Mouse (Mus musculus): ENCODE measurements around the gene Trem3. TPM values are rescaled to one million over a fixed set of nuclear protein-coding genes. Genes with fewer than 3 reads are reported as not detected.

Gene Trem3
- total RNA-seq, 2 experiments from 2014 or later, result not detected

DNA sequence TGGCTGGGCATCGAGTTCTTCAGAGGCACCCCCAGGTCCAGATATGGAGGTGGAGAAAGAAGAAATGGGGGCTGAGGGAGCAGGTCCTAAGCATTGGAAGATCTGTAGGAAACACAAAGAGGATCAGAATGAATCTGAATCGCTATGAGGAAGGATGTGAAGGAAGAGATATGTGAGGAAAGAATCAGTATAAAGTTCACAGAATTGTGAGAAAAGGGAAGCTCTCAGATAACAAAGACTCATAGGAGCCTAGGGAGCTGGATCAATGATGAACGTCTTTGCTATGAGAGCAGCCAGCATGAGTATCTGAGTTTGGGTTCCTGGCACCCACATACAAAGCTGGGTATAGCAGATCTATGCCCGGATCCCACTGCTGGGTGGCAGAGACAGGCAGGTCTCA is 22.3 kb downstream of the Trem3 start:
- DNase-seq (ENCODE audit: low spot score in 2 of 2), result no peak

DNA sequence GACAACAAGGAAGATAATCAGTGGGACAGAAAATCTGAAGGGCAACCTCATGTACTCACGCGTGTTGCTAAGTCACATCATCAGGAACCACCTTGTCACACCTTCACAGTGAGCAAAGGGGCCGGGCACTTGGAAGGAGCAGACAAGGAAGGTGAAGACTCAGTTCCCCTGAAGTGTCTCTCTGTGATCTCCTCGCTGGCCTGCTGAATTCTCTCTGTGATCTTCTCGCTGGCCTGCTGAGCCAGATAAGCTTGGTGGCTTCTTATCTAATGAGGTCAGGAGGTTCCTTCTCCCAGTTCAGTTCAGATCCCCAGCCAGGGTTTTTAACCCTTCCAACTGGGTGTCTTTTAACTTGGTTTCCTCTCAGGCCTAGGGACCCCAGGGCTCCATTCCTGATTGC is 24.6 kb downstream of the Trem3 start:
- DNase-seq (ENCODE audit: low spot score in 2 of 2), result no peak

DNA sequence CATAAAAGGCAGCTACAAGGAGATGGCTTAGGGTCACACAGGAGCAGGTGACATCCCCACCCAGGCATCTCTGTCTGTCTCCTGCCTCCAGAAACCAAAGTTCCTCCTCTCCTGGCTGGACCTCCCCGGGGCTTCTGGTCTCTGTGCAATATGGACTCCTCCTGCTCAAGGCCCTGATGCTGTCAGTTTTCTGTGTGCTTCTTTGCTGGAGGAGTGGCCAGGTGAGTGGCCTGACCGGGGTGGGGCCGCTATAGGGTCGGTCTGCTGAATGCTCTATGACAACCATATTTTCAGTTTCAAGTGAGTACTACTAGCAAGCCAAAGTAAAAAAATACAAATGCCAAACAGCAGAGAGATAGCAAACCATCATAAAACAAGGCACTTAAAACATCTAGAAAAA is 25.0 kb downstream of the Trem3 start:
- DNase-seq (ENCODE audit: low spot score in 2 of 2), result no peak

DNA sequence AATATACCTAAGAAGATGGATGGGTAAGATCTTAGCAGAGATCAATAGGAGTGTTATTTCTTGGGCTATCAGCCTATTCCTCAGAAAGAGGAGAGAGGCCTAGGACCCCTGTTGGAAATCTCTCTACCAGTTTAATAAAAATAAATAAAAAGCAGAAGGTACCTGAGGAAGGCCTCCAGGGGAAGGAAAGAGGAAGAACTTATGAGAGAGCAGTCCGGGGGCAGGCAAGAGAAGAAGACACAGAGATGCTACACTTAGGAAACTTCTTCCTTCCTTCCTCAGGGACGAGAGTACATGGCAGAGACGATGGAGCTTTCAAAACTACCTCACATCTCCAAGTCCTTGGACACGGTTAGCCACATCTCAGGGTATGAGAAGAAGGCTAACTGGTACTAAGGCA is 26.5 kb downstream of the Trem3 start:
- no peak for DNase-seq (ENCODE audit: low spot score in 2 of 2)

DNA sequence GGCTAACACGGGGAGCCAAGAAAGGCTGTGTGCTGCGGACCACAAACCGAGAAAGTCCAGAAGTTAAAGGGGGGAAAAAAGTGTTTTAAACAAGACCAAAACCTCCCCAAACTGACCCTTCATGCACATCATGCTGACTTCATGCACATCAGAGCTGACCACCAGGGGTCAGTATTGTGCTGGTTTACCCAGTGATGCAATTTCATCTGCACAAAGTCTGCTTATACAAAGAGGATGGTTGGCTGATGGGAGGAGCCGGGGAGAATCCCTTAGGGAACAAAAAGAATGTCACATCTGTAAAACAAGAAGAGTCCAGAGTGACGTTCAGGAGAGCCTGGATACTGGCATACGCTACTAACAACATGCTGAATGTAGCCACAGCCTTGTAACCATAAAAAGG is 27.3 kb downstream of the Trem3 start:
- peak; percentile 63 to 78 for DNase-seq (ENCODE audit: low spot score in 2 of 2)

DNA sequence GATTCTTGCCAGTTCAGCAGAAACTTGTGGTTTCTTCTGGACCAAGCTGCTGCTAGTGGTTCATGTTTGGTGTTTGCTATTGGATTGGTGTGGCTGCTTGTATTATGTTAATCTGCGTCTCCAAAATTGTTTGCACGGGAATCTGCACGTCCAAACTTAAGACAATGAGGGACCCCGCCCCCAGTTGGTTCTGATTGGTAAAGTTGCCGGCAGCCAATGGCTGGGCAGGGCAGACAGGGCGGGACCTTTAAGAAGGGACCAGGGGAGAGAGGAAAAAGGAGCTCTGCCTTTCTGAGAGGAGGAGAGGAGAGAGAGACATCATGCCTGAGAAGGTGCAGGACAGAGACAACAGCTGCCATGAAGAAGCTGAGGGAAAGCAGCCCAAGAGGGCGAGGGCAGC is 28.2 kb downstream of the Trem3 start:
- no peak for DNase-seq (ENCODE audit: low spot score in 2 of 2)

DNA sequence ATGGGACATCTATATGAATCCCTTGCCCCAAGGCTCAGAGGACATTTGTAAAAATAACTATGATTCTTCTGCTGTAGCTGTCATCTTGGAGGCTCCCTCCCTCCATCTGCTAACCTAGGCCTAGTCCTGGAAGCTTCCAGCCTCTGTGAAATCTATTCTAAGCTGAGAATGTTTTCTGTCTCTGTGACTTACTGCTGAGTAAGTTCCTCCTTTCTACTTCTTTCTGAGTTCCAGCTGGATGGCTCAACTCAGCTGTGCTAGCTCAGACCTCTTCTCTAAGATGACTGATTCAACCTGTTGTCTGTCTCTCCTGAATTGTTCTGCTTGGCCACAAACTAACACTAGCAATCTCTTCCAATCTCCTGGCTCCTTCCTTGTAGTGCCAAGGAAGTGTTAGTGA is 30.8 kb downstream of the Trem3 start:
- no peak for DNase-seq (ENCODE audit: low spot score in 2 of 2)

DNA sequence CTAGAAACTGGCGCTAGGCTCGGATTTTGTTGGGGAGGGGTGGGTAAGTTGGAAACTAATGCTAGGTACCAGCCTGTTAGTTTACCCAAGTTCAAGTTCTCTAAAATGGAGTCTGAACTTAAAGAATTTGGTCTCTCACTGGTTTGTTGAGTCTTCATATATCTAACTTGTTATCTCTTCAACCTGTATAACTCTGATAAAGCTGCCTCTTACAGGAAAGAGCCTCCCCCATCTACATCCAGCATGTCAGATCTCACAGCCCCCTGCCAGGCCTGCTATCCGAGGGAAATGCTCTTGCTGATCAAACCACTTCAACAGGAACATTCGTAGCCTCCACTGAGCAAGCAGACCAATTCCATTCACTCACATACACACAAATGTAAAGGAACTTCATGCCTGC is 31.4 kb downstream of the Trem3 start:
- no peak for DNase-seq (ENCODE audit: low spot score in 2 of 2)

DNA sequence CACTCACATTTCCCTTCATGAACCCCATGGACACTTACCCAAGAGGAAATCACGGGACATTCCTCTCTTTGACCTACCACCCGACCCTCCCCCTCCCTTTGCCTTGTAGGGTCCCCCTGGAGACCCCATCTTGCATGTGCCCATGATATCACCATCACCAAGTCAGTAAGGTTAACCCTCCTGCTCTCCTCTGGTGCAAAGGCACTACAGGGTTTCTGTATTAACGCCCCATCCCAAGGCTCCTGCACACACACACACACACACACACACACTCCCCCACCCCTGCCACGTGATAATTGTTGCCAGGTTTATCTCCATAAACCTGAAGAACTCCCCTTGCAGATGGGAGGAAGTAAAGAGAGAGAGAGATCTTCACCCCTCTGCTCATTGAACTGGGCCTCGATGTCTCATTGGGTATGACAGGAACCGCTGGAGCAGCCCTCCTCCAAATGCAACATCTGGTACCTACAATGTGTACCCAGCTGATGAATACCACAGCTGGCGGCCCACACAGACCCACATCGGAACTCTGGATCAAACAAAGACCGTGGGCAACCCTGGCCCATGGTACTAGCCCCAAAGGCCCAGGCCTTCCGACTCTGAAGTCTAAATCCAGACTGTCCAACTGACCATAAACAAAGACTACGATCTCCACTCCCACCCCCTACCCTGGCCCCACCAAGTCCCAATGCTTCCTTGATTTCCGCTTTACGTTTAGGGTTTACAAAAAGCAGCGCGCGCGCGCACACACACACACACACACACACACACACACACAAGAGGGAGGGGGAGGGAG is 33.6 kb downstream of the Trem3 start:
- no peak for DNase-seq (ENCODE audit: low spot score in 2 of 2)

DNA sequence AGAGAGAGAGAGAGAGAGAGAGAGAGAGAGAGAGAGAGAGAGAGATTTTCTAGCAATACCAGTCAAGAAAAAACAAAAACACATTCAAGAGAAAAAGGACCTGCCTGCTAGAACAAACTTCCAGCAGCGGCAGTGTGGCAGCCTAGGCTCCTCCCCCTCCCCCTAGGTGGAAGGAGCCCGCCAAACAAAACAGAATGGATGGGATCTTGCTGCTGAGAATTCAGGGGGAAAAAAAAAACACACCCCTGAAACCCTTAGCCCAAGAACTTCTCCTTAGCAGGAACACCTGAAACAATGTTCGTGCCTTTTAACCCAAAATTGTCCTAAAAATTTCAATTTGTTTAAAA is 34.1 kb downstream of the Trem3 start:
- no peak for DNase-seq (ENCODE audit: low spot score in 2 of 2)

DNA sequence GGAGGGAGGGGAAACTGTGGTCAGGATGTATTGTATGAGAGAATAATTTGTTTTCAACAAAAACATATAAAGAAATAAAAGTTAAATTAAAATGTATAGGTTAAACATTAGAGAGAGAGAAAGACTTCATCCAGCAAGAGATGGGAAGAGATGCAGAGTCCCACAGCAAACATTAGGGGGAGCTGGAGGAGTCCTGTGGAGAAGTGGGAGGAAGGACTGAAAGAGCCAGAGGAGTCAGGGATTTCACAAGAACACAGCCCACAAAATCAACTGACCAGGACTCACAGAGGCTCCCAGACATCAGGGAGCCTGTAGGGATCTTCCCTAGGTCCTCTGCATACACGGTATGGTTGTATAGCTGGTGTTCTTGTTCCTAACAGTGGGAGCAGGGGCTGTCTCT is 39.2 kb downstream of the Trem3 start:
- DNase-seq (ENCODE audit: low spot score in 2 of 2), result no peak

DNA sequence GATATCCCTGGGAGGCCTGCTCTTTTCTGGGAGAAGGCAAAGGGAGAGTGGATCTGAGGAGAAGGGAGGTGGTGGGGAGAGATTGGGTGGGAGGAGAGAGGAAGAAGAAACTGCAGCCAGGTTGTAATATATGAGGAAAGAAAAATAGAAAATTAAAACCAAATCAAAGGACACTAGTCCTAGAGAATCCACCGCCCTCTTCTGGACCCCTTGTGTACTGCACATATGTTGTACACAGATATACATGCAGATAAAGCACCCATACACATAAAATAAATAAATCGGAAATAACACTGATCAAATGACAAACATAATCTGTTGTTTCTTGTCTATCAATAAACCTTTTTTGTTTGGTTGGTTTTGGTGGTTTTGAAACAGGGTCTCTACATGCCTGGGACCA is 39.7 kb downstream of the Trem3 start:
- DNase-seq (ENCODE audit: low spot score in 2 of 2), result no peak

DNA sequence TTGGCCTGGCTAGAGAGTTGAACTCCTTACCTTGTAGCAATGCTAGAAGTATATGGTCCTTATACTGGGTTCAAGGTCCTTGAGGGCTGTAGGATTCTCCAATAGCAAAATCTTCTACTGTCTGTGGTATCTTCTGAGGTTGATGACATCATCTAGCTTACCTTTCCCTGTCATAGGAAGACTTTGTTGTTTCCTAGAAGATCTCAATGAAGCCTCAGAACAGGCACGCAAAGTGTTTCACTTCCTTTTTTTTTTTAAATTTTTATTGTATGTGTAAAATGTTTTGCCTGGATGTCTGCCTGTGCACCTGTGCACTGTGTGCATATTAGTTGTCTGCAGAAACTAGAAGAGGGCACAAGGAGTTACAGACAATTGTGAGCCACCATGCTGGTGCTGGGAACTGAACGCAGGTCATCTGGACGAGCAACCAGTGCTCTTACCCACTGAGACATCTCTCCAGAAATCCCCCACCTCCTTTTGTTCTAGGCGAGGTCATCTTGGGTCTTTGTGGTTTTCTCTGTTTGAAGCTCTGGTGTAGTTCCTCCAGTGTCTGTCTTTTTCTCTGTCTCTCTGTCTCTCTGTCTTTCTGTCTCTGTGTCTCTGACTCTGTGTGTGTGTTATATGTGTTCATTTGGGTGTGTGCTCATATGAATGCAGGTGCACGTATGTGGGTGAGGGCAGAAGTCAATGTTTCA is 46.1 kb downstream of the Trem3 start:
- DNase-seq (ENCODE audit: low spot score in 2 of 2), result no peak

DNA sequence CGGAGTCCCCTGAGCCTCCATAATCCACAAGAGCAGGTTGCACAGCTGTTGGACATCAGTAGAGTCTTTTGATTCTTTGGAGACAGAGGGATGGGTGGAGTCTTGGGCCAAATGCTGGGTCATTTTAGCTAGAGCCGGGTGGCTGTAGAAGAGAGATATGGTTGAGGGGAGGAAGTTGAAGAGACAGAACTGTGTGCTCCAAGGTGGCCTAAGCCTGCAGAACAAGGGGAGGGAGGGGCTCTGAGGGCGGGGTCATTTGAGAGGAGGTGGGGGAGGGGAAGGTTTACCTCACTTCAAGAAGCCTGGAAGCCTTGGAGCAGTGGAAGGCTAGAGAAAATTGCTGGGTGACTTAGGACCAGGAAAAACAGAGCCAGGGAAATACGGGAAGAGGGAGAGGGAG is 51.6 kb downstream of the Trem3 start, which contains the start of gene Treml2:
TSS of gene Treml2 (plus strand) at position 296 of the 400 bp plus-strand sequence.
- no peak for DNase-seq (ENCODE audit: low spot score in 2 of 2)

DNA sequence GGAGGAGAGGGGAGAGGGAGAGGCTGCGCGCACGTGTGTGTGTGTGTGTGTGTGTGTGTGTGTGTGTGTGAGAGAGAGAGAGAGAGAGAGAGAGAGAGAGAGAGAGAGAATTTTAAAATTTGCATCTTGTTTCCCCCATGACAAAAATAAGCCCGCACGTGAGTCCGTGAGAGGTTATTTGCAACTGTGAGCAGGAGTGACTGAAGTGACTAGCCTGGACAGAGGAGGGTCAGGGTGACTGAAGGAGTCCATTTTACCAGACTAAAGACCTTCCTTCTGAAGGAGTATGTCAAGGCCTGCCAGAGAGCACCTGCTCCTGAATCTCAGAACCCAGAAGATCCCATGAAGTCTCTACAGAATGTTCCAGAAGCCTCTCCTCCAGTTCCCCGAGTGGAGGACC is 52.2 kb downstream of the Trem3 start:
- DNase-seq (ENCODE audit: low spot score in 2 of 2), result no peak

DNA sequence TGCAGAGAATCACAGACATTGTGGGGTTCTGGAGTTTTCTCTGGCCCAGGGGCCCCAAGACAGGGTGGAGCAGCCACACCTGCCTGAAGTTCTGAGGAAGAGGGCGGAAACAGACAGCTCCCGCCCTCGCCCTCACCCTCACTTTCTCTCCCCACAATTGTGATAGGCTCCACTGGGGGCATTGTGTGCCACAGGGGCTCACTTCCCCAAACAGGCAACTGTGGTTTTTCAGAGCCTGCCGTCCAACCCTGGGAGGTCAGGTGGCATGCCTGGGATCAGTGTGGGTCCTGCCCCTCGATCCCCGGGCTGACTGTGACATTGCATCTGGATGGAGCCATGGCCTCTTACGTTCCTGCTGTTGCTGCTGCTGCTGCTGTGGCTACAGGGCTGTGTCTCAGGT is 52.6 kb downstream of the Trem3 start:
- no peak for DNase-seq (ENCODE audit: low spot score in 2 of 2)

DNA sequence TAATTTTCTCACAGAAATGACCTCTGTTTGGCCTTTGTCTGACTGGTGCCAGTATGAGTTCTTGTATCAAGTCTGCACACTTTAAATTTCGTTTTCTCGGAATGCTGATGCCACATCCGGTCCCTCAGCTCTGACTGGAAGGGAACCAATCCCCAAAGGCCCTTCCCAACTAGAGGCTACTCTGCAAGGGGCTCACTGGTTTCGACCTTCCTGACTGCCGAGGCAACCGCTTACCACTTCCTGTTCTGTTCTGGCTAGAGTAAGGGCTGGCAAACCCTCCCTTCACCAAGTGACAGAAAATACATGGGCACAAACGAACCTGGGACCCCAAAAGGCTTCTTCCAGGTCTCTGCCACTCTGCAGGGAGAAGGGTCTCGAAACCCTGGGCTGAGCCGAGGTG is 53.3 kb downstream of the Trem3 start:
- DNase-seq (ENCODE audit: low spot score in 2 of 2), result no peak

DNA sequence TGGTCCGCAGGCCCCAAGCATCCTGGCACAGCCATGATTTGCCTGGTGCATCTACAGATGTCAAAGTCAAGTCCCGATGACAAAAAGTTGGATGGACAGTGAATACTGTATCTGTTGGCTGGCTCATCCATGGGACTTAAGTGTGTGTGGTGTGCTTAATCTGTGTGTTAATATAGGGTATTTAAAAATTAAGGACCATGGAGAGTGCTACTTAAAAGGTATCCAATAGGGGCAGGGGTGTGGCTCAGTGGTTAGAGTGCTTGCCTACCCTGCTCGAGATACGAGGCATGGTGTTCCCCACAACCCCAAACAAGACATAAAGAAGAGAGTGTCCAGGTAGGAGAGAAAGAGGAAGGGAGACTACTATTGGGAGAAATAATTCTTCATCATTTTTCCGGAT is 54.2 kb downstream of the Trem3 start:
- DNase-seq (ENCODE audit: low spot score in 2 of 2), result no peak

Other genes with a start within 250 kb of the Trem3 start
- gene 1700122O11Rik, start 209.5 kb upstream of the Trem3 start, total RNA-seq (2021), result not detected
- not detected for gene 1700067P10Rik, start 158.5 kb upstream of the Trem3 start, total RNA-seq (2021)
- gene 9830107B12Rik, start 101.5 kb upstream of the Trem3 start, total RNA-seq (2021), result not detected
- gene A530064D06Rik, start 80.5 kb upstream of the Trem3 start, total RNA-seq (2021), result not detected
- not detected for gene Trem1, start 15.0 kb upstream of the Trem3 start, total RNA-seq (2021)
- not detected for gene Treml4, start 16.5 kb downstream of the Trem3 start, total RNA-seq (2021)
- under 1 TPM; 0.19 to 0.48 TPM for gene Treml2, start 51.7 kb downstream of the Trem3 start, total RNA-seq (2021)
- gene B430306N03Rik, start 68.4 kb downstream of the Trem3 start, total RNA-seq (2021), result not detected
- gene Trem2, start 98.6 kb downstream of the Trem3 start, total RNA-seq (2021), result 1 to 10 TPM; 7.6 to 8.1 TPM
- gene Treml1, start 112.1 kb downstream of the Trem3 start, total RNA-seq (2021), result under 1 TPM in 1 of 2 experiments, not detected in 1; 0.44 TPM
- 10 to 100 TPM; 30.3 to 42.0 TPM for gene Nfya, start 162.1 kb downstream of the Trem3 start, total RNA-seq (2021)
- gene Oard1, start 162.2 kb downstream of the Trem3 start, total RNA-seq (2021), result 10 to 100 TPM; 10.7 to 11.2 TPM
- under 1 TPM; 0.30 to 0.45 TPM for gene Apobec2, start 185.2 kb downstream of the Trem3 start, total RNA-seq (2021)
- gene Tspo2, start 203.7 kb downstream of the Trem3 start, total RNA-seq (2021), result under 1 TPM in 1 of 2 experiments, not detected in 1; 0.79 TPM
- gene Unc5cl, start 207.1 kb downstream of the Trem3 start, total RNA-seq (2021), result 1 to 10 TPM in 1 of 2 experiments, under 1 TPM in 1; 0.36 to 1.0 TPM